Mouse (Mus musculus) C2C12 (cell line): ENCODE measurements around the gene Myo15. TPM values are rescaled to one million over a fixed set of nuclear protein-coding genes. Genes with fewer than 3 reads are reported as not detected.

Experiments
- H3K27me3 ChIP-seq: one replicate; pipeline ENCODE4 v1.6.1; 2011; ENCODE audit not compliant: control insufficient read depth, insufficient read depth, insufficient read length
- H3K36me3 ChIP-seq: one replicate; pipeline ENCODE4 v1.6.1; 2011; ENCODE audit not compliant: control insufficient read depth, insufficient read depth
- H3K4me3 ChIP-seq: one replicate; pipeline ENCODE4 v1.5.1; 2011; ENCODE audit warnings: mild to moderate bottlenecking, control low read depth; ENCODE audit not compliant: poor library complexity, insufficient read depth, severe bottlenecking
- H3K79me2 ChIP-seq: one replicate; pipeline ENCODE4 v1.6.1; 2011; ENCODE audit not compliant: control insufficient read depth, insufficient read depth
- H3K79me3 ChIP-seq: one replicate; pipeline ENCODE4 v1.6.1; 2011; ENCODE audit warnings: low read depth, control low read depth
- H3ac ChIP-seq: one replicate; pipeline ENCODE3; 2011; ENCODE audit warnings: low read depth; ENCODE audit not compliant: control insufficient read depth, insufficient read length
- CEBPB ChIP-seq: IDR thresholded peaks from one replicate; pipeline ENCODE4 v1.6.1; 2011; ENCODE audit warnings: low read depth, mild to moderate bottlenecking, control low read depth, moderate library complexity
- CTCF ChIP-seq: IDR thresholded peaks from one replicate; pipeline ENCODE4 v1.5.1; 2011; ENCODE audit not compliant: control insufficient read depth, insufficient read depth, insufficient read length
- FOSL1 ChIP-seq: IDR thresholded peaks from one replicate; pipeline ENCODE4 v1.8.0; 2011; ENCODE audit warnings: mild to moderate bottlenecking, low read length; ENCODE audit not compliant: poor library complexity, insufficient read depth, severe bottlenecking
- MAX ChIP-seq: IDR thresholded peaks from one replicate; pipeline ENCODE4 v1.6.1; 2011; ENCODE audit warnings: mild to moderate bottlenecking, control low read depth
- MYOD1 ChIP-seq: IDR thresholded peaks from one replicate; pipeline ENCODE4 v1.6.1; 2011; ENCODE audit warnings: low read depth; ENCODE audit not compliant: control insufficient read depth, insufficient read length
- MYOG ChIP-seq: IDR thresholded peaks from one replicate; pipeline ENCODE4 v1.6.1; 2011; ENCODE audit not compliant: control insufficient read depth, insufficient read length; ENCODE audit errors: extremely low read depth
- USF1 ChIP-seq: IDR thresholded peaks from one replicate; pipeline ENCODE4 v1.6.1; 2011; ENCODE audit warnings: low read depth, mild to moderate bottlenecking, control low read depth, moderate library complexity
- polyA plus RNA-seq: library from polyadenylated mRNA; unstranded; fragments of >200 nt; fragmentation: generic; extraction: Trizol; gene quantifications from one replicate; pipeline ENCODE4 v1.2.1, GENCODE M21; 2012; ENCODE audit warnings: missing spikeins

Myo15 gene
- polyA plus RNA-seq, 1 experiment = not detected

DNA sequence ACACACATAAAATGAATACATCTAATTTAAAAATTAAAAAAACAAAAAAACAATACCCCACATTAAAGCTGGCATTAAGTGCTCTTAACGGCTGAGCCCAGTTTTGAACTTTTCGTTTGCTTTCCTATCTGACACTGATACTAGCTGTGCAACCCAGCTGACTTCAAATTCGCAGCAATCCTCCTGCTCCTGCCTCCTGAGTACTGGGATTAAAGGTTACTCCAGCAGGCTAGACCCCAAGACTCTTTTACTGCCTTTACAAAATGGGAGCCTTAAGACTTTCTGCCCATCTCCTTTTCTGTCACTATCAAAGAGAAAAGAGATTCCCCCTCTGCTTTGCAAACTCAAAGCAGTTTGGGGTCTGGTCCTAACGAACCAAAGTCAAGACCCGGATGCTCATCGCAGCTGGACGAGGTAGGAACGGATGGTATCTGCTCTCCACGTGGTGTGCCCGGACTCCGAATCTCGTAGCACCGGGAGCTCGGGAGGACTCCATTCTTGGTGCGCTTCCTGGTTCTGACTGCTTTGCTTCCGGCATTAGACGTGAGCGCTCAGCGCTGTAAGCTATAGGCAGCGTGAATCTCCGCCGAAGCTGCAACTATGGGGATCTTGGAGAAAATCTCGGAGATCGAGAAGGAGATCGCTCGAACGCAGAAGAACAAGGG lies 14.9 kb upstream of the Myo15 start, which contains the start of gene Drg2:
Drg2 (plus strand) TSS at position 512 of the 665 bp plus-strand sequence.
- H3K79me3 ChIP-seq = peaks cover 24% of the 10 kb centered on the region
- TF ChIP-seq MYOD1 (peak; percentile 23), MYOG (no peak), USF1 (peak; percentile 70), MAX (peak; percentile 99)
- peak within 1 kb of the TSS; percentile 98 for H3K4me3 ChIP-seq
- H3K27me3 ChIP-seq = no peaks in the 10 kb centered on the region
- H3K36me3 ChIP-seq = peaks cover 33% of the 10 kb centered on the region
- peaks cover 38% of the 10 kb centered on the region for H3K79me2 ChIP-seq
- H3ac ChIP-seq = peak within 1 kb of the TSS; percentile 85

GRCm38 (mm10) chr11:60454745-60455087 lies 14.4 kb upstream of the Myo15 start:
- no peak for TF ChIP-seq USF1
- TF ChIP-seq MYOG = no peak
- TF ChIP-seq CEBPB = no peak
- no peak for TF ChIP-seq MYOD1
- TF ChIP-seq CTCF = no peak
- TF ChIP-seq MAX = no peak
- no peak for TF ChIP-seq FOSL1
- Histone ChIP-seq H3K36me3 (peaks cover 35% of the 10 kb centered on the region), H3K79me3 (peaks cover 24% of the 10 kb centered on the region)

DNA sequence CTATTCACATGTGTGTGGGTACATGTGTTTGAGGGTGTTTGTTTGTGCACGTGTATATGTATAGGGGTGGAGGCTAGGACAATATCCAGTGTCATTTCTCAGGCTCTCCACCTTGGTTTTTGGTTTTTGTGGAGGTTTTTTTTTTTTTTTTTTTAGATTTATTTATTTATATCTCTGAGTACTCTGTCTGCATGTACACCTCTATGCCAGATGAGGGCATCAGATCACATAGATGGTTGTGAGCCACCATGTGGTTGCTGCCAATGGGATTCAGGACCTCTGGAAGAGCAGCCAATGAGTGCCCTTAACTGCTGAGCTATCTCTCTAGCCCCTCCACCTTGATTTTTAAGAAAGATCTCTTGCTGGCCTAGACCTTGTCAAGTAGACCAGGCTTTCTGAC lies 11.2 kb upstream of the Myo15 start:
- H3K27me3 ChIP-seq = no peaks in the 10 kb centered on the region
- TF ChIP-seq FOSL1 = no peak
- TF ChIP-seq MAX = no peak
- TF ChIP-seq USF1 = no peak
- no peak for TF ChIP-seq MYOD1
- no peak for TF ChIP-seq MYOG
- TF ChIP-seq CTCF = no peak
- no peak for TF ChIP-seq CEBPB
- no peak overlapping the region for H3ac ChIP-seq
- no peak overlapping the region for H3K4me3 ChIP-seq
- peaks cover 38% of the 10 kb centered on the region for H3K79me2 ChIP-seq
- H3K79me3 ChIP-seq = peaks cover 24% of the 10 kb centered on the region
- H3K36me3 ChIP-seq = peaks cover 52% of the 10 kb centered on the region

More at GRCm38 (mm10) chr11:60454745-60455087, 14.4 kb upstream of the Myo15 start:
- peaks cover 38% of the 10 kb centered on the region for H3K79me2 ChIP-seq
- peak overlapping the region; percentile 98 for H3K4me3 ChIP-seq
- H3K27me3 ChIP-seq = no peaks in the 10 kb centered on the region
- peak overlapping the region; percentile 85 for H3ac ChIP-seq

DNA sequence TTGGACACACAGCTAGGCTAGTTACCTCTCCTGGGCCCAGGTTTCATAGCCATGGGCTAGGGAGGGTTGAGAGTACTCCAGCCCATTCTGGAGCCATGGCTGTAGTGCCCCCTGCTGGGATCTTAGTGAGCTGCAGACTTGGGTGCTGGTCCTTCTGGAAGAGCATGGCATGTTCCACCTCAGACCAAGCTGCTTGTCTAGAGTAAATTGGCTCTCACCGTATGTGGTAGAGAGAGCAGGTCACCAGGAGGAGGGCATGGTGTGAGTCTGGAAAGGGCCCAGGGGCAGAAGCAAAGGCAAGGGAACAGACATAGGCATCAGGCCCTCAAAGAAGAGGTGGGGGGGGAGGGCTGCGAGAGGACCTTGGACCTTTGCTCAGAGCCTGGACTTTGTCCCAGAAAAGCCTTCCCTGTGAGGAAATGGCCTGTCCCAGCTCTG lies 3.2 kb upstream of the Myo15 start:
- H3ac ChIP-seq = no peak overlapping the region
- peaks cover 49% of the 10 kb centered on the region for H3K36me3 ChIP-seq
- H3K4me3 ChIP-seq = no peak overlapping the region
- TF ChIP-seq CEBPB = no peak
- no peak for TF ChIP-seq MYOD1
- no peak for TF ChIP-seq CTCF
- TF ChIP-seq USF1 = no peak
- no peak for TF ChIP-seq FOSL1
- no peak for TF ChIP-seq MYOG
- H3K79me3 ChIP-seq = no peaks in the 10 kb centered on the region
- no peaks in the 10 kb centered on the region for H3K27me3 ChIP-seq
- H3K79me2 ChIP-seq = no peaks in the 10 kb centered on the region

DNA sequence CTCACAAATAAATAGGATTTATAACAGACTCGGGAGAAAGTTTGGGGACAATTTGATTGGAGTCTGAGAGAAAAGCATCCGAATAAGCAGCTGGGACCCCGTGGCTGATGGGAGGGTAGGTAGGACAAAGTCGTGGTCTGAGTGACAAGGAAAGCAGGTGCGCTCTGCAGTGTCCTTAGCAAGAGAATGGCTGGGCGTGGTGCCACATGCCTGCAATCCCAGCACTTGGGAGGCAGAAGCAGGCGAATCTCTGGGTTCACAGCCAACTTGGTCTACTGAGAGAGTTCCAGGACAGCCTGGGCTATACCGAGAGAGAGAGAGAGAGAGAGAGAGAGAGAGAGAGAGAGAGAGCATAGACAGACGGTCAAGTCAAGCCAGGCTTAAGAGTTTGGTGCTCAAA lies 1.6 kb downstream of the Myo15 start:
- TF ChIP-seq CEBPB = no peak
- no peak for TF ChIP-seq CTCF
- TF ChIP-seq MYOD1 = no peak
- TF ChIP-seq FOSL1 = no peak
- no peak for TF ChIP-seq USF1
- no peak for TF ChIP-seq MYOG
- TF ChIP-seq MAX = no peak
- Histone ChIP-seq H3K79me3 (no peaks in the 10 kb centered on the region), H3K79me2 (no peaks in the 10 kb centered on the region), H3K4me3 (no peak overlapping the region), H3K27me3 (no peaks in the 10 kb centered on the region), H3ac (no peak overlapping the region), H3K36me3 (peaks cover 31% of the 10 kb centered on the region)

GRCm38 (mm10) chr11:60474534-60474933 lies 5.4 kb downstream of the Myo15 start:
- peaks cover 4% of the 10 kb centered on the region for H3K27me3 ChIP-seq
- H3K79me3 ChIP-seq = no peaks in the 10 kb centered on the region
- H3K36me3 ChIP-seq = no peaks in the 10 kb centered on the region
- H3K79me2 ChIP-seq = no peaks in the 10 kb centered on the region
- no peak overlapping the region for H3ac ChIP-seq
- no peak for TF ChIP-seq FOSL1
- no peak for TF ChIP-seq MAX
- TF ChIP-seq MYOD1 = no peak
- TF ChIP-seq CEBPB = no peak
- H3K4me3 ChIP-seq = no peak overlapping the region
